Mouse (Mus musculus): ENCODE results near the gene Dok5.

GRCm38 (mm10) chr2:170767243-170767642 lies 35.6 kb downstream of the Dok5 start:
- no peak for TF ChIP-seq CTCF (IDR thresholded peaks at IDR 0.05; ENCODE audit: low read depth, low read length)
- no peak for TF ChIP-seq POLR2A (IDR thresholded peaks at IDR 0.05; ENCODE audit: borderline replicate concordance, low read depth, low read length)
